Mouse (Mus musculus) left cerebral cortex, postnatal 36 days (tissue): ENCODE results near the gene Gm20532. TPM values are rescaled to one million over a fixed set of nuclear protein-coding genes. Genes with fewer than 3 reads are reported as not detected.

Experiments used
- DNase-seq, 2 experiments: peaks; one replicate each; pipeline ENCODE4 v3.0.0; 2021 to 2022; ENCODE audit warnings: low spot score in 2 of 2, mixed read lengths in 1 of 2
- intact Hi-C: fragments of 180-260 bp; cut with DNase I; formaldehyde crosslinking; loops from one replicate; pipeline ENCODE4 v1.15.1; 2025
- total RNA-seq, 2 experiments: library from RNA; stranded (reverse); gene quantifications; 2 replicates each; pipeline ENCODE4 v1.2.3; 2021

Gene Gm20532
- total RNA-seq, 2 experiments from 2014 or later, result not detected

GRCm38 (mm10) chr2:26593211-26594021 is 7.0 kb downstream of the Gm20532 start:
- intact Hi-C loops, result no loop called here
- DNase-seq, result no peak

GRCm38 (mm10) chr2:26594022-26594346 is 7.5 kb downstream of the Gm20532 start:
- DNase-seq, result no peak
- intact Hi-C loops, result no loop called here

- intact Hi-C loops, result no loop called here
- no peak for DNase-seq
These were observed 8.1 kb downstream of the Gm20532 start for GRCm38 (mm10) chr2:26594461-26594933.

GRCm38 (mm10) chr2:26594934-26595724 is 8.7 kb downstream of the Gm20532 start:
- no peak for DNase-seq
- intact Hi-C loops, result no loop called here

- intact Hi-C loops, result no loop called here
- DNase-seq, result no peak
These were observed 9.4 kb downstream of the Gm20532 start for GRCm38 (mm10) chr2:26595725-26596435.

GRCm38 (mm10) chr2:26596898-26597297 is 10.5 kb downstream of the Gm20532 start:
- intact Hi-C loops, result no loop called here
- no peak for DNase-seq

- no peak for DNase-seq
- intact Hi-C loops, result no loop called here
These were observed 11.4 kb downstream of the Gm20532 start for GRCm38 (mm10) chr2:26597810-26598209.

GRCm38 (mm10) chr2:26598462-26598861 is 12.0 kb downstream of the Gm20532 start:
- intact Hi-C loops, result no loop called here
- no peak for DNase-seq

- no peak for DNase-seq
- intact Hi-C loops, result no loop called here
These were observed 13.5 kb downstream of the Gm20532 start for GRCm38 (mm10) chr2:26599965-26600364.

GRCm38 (mm10) chr2:26600664-26601063 is 14.2 kb downstream of the Gm20532 start:
- DNase-seq, result no peak
- intact Hi-C loops, result no loop called here

GRCm38 (mm10) chr2:26601595-26601994 is 15.2 kb downstream of the Gm20532 start:
- no peak for DNase-seq
- intact Hi-C loops, result no loop called here

- intact Hi-C loops, result no loop called here
- no peak for DNase-seq
These were observed 16.2 kb downstream of the Gm20532 start for GRCm38 (mm10) chr2:26602631-26603030.

- DNase-seq, result no peak
- intact Hi-C loops, result no loop called here
These were observed 16.7 kb downstream of the Gm20532 start for GRCm38 (mm10) chr2:26603159-26603558.

GRCm38 (mm10) chr2:26603720-26604671 is 17.6 kb downstream of the Gm20532 start, which contains the start of gene Agpat2:
Gene Agpat2, minus strand, starts transcription at chr2:26604417.
- DNase-seq, result peak in 1 of 2 experiments; percentile 18
- intact Hi-C loops, result no loop called here

GRCm38 (mm10) chr2:26605331-26605730 is 18.9 kb downstream of the Gm20532 start:
- DNase-seq, result no peak
- intact Hi-C loops, result no loop called here

GRCm38 (mm10) chr2:26606579-26606978 is 20.1 kb downstream of the Gm20532 start:
- DNase-seq, result no peak
- intact Hi-C loops, result no loop called here

- intact Hi-C loops, result no loop called here
- DNase-seq, result no peak
These were observed 20.8 kb downstream of the Gm20532 start for GRCm38 (mm10) chr2:26607056-26607910.

- intact Hi-C loops, result no loop called here
- no peak for DNase-seq
These were observed 22.3 kb downstream of the Gm20532 start for GRCm38 (mm10) chr2:26608781-26609180.
